ENCODE assay signal across 8 mouse cellular contexts in the genomic region with DNA sequence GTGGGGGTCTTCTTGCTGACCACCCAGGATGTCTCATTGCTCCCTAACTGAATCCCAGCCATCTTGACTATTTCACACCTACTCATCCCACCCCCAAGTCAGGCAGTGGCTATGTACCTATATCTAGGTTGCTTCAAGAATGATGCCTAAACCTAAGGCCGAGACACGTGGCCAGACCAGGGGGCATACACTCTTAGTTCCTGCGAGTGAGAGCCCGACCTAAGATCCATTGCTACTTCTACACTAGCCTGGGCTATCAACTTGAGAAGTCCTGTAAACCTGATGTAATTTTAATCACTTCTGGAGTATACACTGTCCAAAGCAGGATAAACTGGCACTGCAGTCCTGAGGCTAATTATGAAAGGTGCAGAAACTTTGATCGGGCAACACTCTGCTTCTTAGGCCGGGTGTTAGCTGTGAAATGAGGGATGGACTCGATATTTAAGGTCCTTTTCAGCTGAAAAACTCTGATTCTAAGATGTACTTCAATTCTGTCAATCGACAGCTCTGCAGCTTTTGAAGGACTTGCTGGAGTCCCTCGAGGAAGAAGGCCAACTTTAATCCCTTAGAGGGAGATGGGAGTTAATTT. TPM values are rescaled to one million over a fixed set of nuclear protein-coding genes. Genes with fewer than 3 reads are reported as not detected.
DNase-seq lines count a peak whose midpoint lies in the region; ATAC-seq lines count a peak whose summit lies in the region.

No protein-coding gene starts in this region.

- peaks cover 38% of the 10 kb centered on the region for H3K4me1 ChIP-seq in kidney, embryonic 16.5 days (ENCODE audit: insufficient read depth, low read length)
- H3K4me1 ChIP-seq in forebrain, embryonic 14.5 days (ENCODE audit: control insufficient read depth, insufficient read depth, low read length), result peaks cover 31% of the 10 kb centered on the region
- H3K4me1 ChIP-seq in liver, embryonic 16.5 days (ENCODE audit: control insufficient read depth, low read depth, low read length), result peaks cover 46% of the 10 kb centered on the region

- WGBS in kidney, embryonic 16.5 days, result 5% methylated on average over 9 of the region's 9 CpGs
- WGBS in forebrain, embryonic 14.5 days, result 8% methylated on average over 9 of the region's 9 CpGs
- 5% methylated on average over 9 of the region's 9 CpGs for WGBS in liver, embryonic 16.5 days (ENCODE audit: insufficient replicate concordance)

- H3K27me3 ChIP-seq in kidney, embryonic 16.5 days (ENCODE audit: insufficient read depth, low read length), result no peaks in the 10 kb centered on the region
- H3K27me3 ChIP-seq in forebrain, embryonic 14.5 days (replicated peaks; ENCODE audit: control insufficient read depth, insufficient read depth, low read length), result no peaks in the 10 kb centered on the region
- H3K27me3 ChIP-seq in liver, embryonic 16.5 days (ENCODE audit: control insufficient read depth, insufficient read depth, low read depth, low read length), result no peaks in the 10 kb centered on the region

- peak overlapping the region; percentile 100 for H3K27ac ChIP-seq in kidney, embryonic 16.5 days (ENCODE audit: low read length)
- H3K27ac ChIP-seq in forebrain, embryonic 14.5 days (ENCODE audit: low read depth, low read length), result peak overlapping the region; percentile 97; the same call in 1 of the 2 replicates
- H3K27ac ChIP-seq in liver, embryonic 16.5 days (ENCODE audit: low read length), result peak overlapping the region; percentile 96

- H3K9ac ChIP-seq in kidney, embryonic 16.5 days (replicated peaks; ENCODE audit: low read length), result peak overlapping the region; percentile 100
- H3K9ac ChIP-seq in forebrain, embryonic 14.5 days (ENCODE audit: low read length), result peak overlapping the region; percentile 98
- peak overlapping the region; percentile 96 for H3K9ac ChIP-seq in liver, embryonic 16.5 days (ENCODE audit: low read depth, low read length)

- peak overlapping the region; percentile 97 for H3K4me3 ChIP-seq in kidney, embryonic 16.5 days (ENCODE audit: low read length)
- H3K4me3 ChIP-seq in forebrain, embryonic 14.5 days (ENCODE audit: low read depth, low read length), result peak overlapping the region; percentile 90
- H3K4me3 ChIP-seq in liver, embryonic 16.5 days (ENCODE audit: low read depth, low read length), result peak overlapping the region; percentile 90

- no peaks in the 10 kb centered on the region for H3K9me3 ChIP-seq in kidney, embryonic 16.5 days (ENCODE audit: low read length)
- no peaks in the 10 kb centered on the region for H3K9me3 ChIP-seq in forebrain, embryonic 14.5 days (replicated peaks; ENCODE audit: control insufficient read depth, low read length)
- H3K9me3 ChIP-seq in liver, embryonic 16.5 days (replicated peaks; ENCODE audit: control insufficient read depth, low read length), result no peaks in the 10 kb centered on the region

- H3K4me2 ChIP-seq in kidney, embryonic 16.5 days (replicated peaks; ENCODE audit: low read depth, low read length), result peak overlapping the region; percentile 78
- H3K4me2 ChIP-seq in forebrain, embryonic 14.5 days (ENCODE audit: low read length), result peak overlapping the region; percentile 80
- H3K4me2 ChIP-seq in liver, embryonic 16.5 days (ENCODE audit: low read depth, low read length), result peak overlapping the region; percentile 89

- no peak for DNase-seq in kidney, adult 11 months
- DNase-seq in NIH3T3 (ENCODE audit: low read depth), result peak; percentile 35
- DNase-seq in forebrain, embryonic 14.5 days (ENCODE audit: low spot score), result no peak
- no peak for DNase-seq in frontal cortex, postnatal 25 days (ENCODE audit: low spot score in 2 of 2)
- no peak for DNase-seq in urinary bladder, postnatal 25 days (ENCODE audit: low spot score)

- ATAC-seq in kidney, embryonic 16.5 days (ENCODE audit: low FRiP score, low TSS enrichment), result no peak
- no peak for ATAC-seq in forebrain, embryonic 14.5 days
- ATAC-seq in liver, embryonic 16.5 days (ENCODE audit: low read depth), result no peak
- ATAC-seq in megakaryocyte-erythroid progenitor cell, adult 5-6 weeks (replicated peaks; ENCODE audit: low FRiP score, low TSS enrichment, poor library complexity, severe bottlenecking), result no peak

- H3K36me3 ChIP-seq in kidney, embryonic 16.5 days (ENCODE audit: insufficient read depth, low read length), result 0 out of 2 replicates have a peak, but pooled peaks cover 2% of the 10 kb centered on the region
- no peaks in the 10 kb centered on the region for H3K36me3 ChIP-seq in forebrain, embryonic 14.5 days (ENCODE audit: control insufficient read depth, insufficient read depth, low read length)
- no peaks in the 10 kb centered on the region for H3K36me3 ChIP-seq in liver, embryonic 16.5 days (ENCODE audit: control insufficient read depth, insufficient read depth)

RNA-seq across cellular contexts. Expression of gene Zbtb25, which starts 1.1 kb away (rescaled TPM):
- polyA plus RNA-seq in kidney, embryonic 16.5 days (2015; fragmentation: Nextera tagmentation; extraction: Ambion mirVana), result 14.0 and 15.2 TPM in 2 replicates
- polyA plus RNA-seq in forebrain, embryonic 14.5 days (2014; fragmentation: Nextera tagmentation; extraction: Ambion mirVana), result 19.7 and 20.3 TPM in 2 replicates
- 4.1 and 4.8 TPM in 2 replicates for polyA plus RNA-seq in liver, embryonic 16.5 days (2015; fragmentation: Nextera tagmentation; extraction: Ambion mirVana)
- total RNA-seq in megakaryocyte-erythroid progenitor cell, adult 5-6 weeks (2014; fragmentation: Nextera tagmentation), result 22.0 and 22.1 TPM in 2 replicates
- 15.6 and 20.6 TPM in 2 replicates for total RNA-seq in megakaryocyte-erythroid progenitor cell, adult 5-6 weeks (2017)

RNA-seq across cellular contexts. Expression of gene Zbtb1, which starts 1.8 kb away (rescaled TPM):
- 10.0 and 10.5 TPM in 2 replicates for polyA plus RNA-seq in kidney, embryonic 16.5 days (2015; fragmentation: Nextera tagmentation; extraction: Ambion mirVana)
- 4.2 and 5.7 TPM in 2 replicates for polyA plus RNA-seq in forebrain, embryonic 14.5 days (2014; fragmentation: Nextera tagmentation; extraction: Ambion mirVana)
- polyA plus RNA-seq in liver, embryonic 16.5 days (2015; fragmentation: Nextera tagmentation; extraction: Ambion mirVana), result 2.9 and 3.4 TPM in 2 replicates
- total RNA-seq in megakaryocyte-erythroid progenitor cell, adult 5-6 weeks (2014; fragmentation: Nextera tagmentation), result 21.1 and 28.4 TPM in 2 replicates
- total RNA-seq in megakaryocyte-erythroid progenitor cell, adult 5-6 weeks (2017), result 25.0 and 35.6 TPM in 2 replicates

RNA-seq across cellular contexts. Expression of gene Hspa2, which starts 35.7 kb away (rescaled TPM):
- 11.0 and 12.5 TPM in 2 replicates for polyA plus RNA-seq in kidney, embryonic 16.5 days (2015; fragmentation: Nextera tagmentation; extraction: Ambion mirVana)
- polyA plus RNA-seq in forebrain, embryonic 14.5 days (2014; fragmentation: Nextera tagmentation; extraction: Ambion mirVana), result 4.5 and 5.5 TPM in 2 replicates
- polyA plus RNA-seq in liver, embryonic 16.5 days (2015; fragmentation: Nextera tagmentation; extraction: Ambion mirVana), result 1.4 and 1.5 TPM in 2 replicates
- 2.3 and 2.8 TPM in 2 replicates for total RNA-seq in megakaryocyte-erythroid progenitor cell, adult 5-6 weeks (2014; fragmentation: Nextera tagmentation)
- 11.6 and 14.6 TPM in 2 replicates for total RNA-seq in megakaryocyte-erythroid progenitor cell, adult 5-6 weeks (2017)

RNA-seq across cellular contexts. Expression of gene Akap5, which starts 43.6 kb away (rescaled TPM):
- polyA plus RNA-seq in kidney, embryonic 16.5 days (2015; fragmentation: Nextera tagmentation; extraction: Ambion mirVana), result 1.4 and 1.9 TPM in 2 replicates
- 3.0 and 4.4 TPM in 2 replicates for polyA plus RNA-seq in forebrain, embryonic 14.5 days (2014; fragmentation: Nextera tagmentation; extraction: Ambion mirVana)
- polyA plus RNA-seq in liver, embryonic 16.5 days (2015; fragmentation: Nextera tagmentation; extraction: Ambion mirVana), result 0.16 and 0.21 TPM in 2 replicates
- total RNA-seq in megakaryocyte-erythroid progenitor cell, adult 5-6 weeks (2014; fragmentation: Nextera tagmentation), result 1.2 and 2.6 TPM in 2 replicates
- 2.1 and 4.8 TPM in 2 replicates for total RNA-seq in megakaryocyte-erythroid progenitor cell, adult 5-6 weeks (2017)

RNA-seq across cellular contexts. Expression of gene Ppp1r36, which starts 49.0 kb away (rescaled TPM):
- polyA plus RNA-seq in kidney, embryonic 16.5 days (2015; fragmentation: Nextera tagmentation; extraction: Ambion mirVana), result 4.0 and 4.3 TPM in 2 replicates
- polyA plus RNA-seq in forebrain, embryonic 14.5 days (2014; fragmentation: Nextera tagmentation; extraction: Ambion mirVana), result 0.77 and 1.2 TPM in 2 replicates
- 0.08 and 0.11 TPM in 2 replicates for polyA plus RNA-seq in liver, embryonic 16.5 days (2015; fragmentation: Nextera tagmentation; extraction: Ambion mirVana)
- not detected in 2 replicates for total RNA-seq in megakaryocyte-erythroid progenitor cell, adult 5-6 weeks (2014; fragmentation: Nextera tagmentation)
- total RNA-seq in megakaryocyte-erythroid progenitor cell, adult 5-6 weeks (2017), result not detected in 2 replicates
